Mouse (Mus musculus) lung, postnatal 0 days (tissue): ENCODE data around the gene Cyth1.

ENCODE experiments used
- CTCF ChIP-seq: IDR thresholded peaks from 2 replicates; pipeline ENCODE4 v1.5.1; 2016; ENCODE audit warnings: antibody characterized with exemption, mild to moderate bottlenecking
- EP300 ChIP-seq: IDR thresholded peaks from 2 replicates; pipeline ENCODE4 v1.6.1; 2016; ENCODE audit warnings: antibody characterized with exemption, mild to moderate bottlenecking, control low read depth

DNA sequence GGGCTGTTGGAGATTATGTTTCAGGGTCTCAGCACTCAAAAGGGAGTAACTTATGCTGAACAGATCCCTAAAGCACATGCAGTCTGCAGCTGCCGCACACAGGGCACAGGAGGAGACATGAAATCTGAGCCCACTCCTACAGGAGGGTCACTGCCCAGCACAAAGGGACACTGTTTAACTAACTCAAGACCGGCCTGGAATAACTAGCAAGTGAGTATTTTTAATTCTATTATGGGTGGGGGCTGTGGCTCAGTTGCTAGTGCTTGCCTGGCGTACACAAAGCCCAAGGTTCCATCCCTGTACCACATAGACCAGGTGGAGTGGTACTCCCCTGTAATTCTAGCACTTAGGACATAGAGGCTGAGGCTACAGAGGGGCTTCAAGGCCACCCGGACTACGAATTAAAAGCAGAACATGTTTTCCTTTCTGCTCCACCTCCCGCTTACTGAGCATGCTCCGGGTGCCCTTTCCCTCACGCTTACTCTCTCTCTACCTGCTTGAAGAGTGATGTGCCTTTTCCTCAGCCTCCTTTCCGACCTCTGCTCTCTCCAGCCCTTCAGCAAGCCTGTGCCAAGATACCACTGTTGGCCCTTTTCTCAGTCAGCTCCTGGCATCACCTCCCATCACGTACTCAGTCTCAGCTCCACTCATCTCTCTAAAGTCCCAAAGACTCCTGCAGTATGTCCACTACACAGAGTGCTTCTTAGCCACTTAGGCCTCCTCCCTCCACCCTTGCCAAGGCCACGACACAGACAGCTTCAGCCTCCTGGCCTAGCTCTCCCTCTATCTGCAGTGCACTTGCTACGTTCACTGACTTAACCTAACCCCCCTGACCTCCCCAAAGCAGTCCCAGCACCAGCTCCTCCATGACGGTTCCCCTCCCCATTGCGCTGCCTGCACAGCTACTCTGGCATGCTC lies 8.9 kb downstream of the Cyth1 start:
- TF ChIP-seq CTCF = no peak
- no peak for TF ChIP-seq EP300
